Mouse (Mus musculus) adipose tissue, adult 10 weeks (tissue): ENCODE data around the gene Fam126b. TPM values are rescaled to one million over a fixed set of nuclear protein-coding genes. Genes with fewer than 3 reads are reported as not detected.

Experiments
- polyA plus RNA-seq: library from polyadenylated mRNA; stranded (reverse); fragments of 350-450 nt; fragmentation: Illumina TruSeq; extraction: RNeasy Lipid Tissue Mini Kit (QIAGEN cat#74804); gene quantifications from one replicate; pipeline ENCODE4 v1.2.3, GENCODE M21; 2014; ENCODE audit warnings: low read depth, low replicate concordance

The Fam126b gene
- polyA plus RNA-seq = 8.9 TPM

GRCm38 (mm10) chr1:58586171-58586997 is at the start of gene Fam126b, which contains the start of gene Ndufb3:
TSS of gene Fam126b (minus strand) at chr1:58586323.
TSS of gene Ndufb3 (plus strand) at chr1:58586384.

GRCm38 (mm10) chr1:58504577-58505254 is 81.4 kb downstream of the Fam126b start, which contains the start of gene Orc2:
TSS of gene Orc2 (minus strand) at chr1:58505109.

Other genes with a start within 250 kb of the Fam126b start
- gene Bzw1, start 193.4 kb downstream of the Fam126b start, polyA plus RNA-seq = 94.1 TPM
- gene Clk1, start 162.3 kb downstream of the Fam126b start, polyA plus RNA-seq = 219 TPM
- gene Nif3l1, start 141.2 kb downstream of the Fam126b start, polyA plus RNA-seq = 16.8 TPM
- gene Ppil3, start 140.8 kb downstream of the Fam126b start, polyA plus RNA-seq = 44.2 TPM
- gene Orc2, start 81.2 kb downstream of the Fam126b start, polyA plus RNA-seq = 24.0 TPM
- 143 TPM for gene Ndufb3, start 61 bp upstream of the Fam126b start, polyA plus RNA-seq
- gene Als2cr12, start 109.7 kb upstream of the Fam126b start, polyA plus RNA-seq = 12.3 TPM
- gene Cflar, start 125.2 kb upstream of the Fam126b start, polyA plus RNA-seq = 62.6 TPM
- 33.7 TPM for gene Casp8, start 209.1 kb upstream of the Fam126b start, polyA plus RNA-seq